Mouse (Mus musculus) C2C12 (cell line): ENCODE measurements around the gene Ubxn11. TPM values are rescaled to one million over a fixed set of nuclear protein-coding genes. Genes with fewer than 3 reads are reported as not detected.

Experiments used
- H3K27me3 ChIP-seq: one replicate; pipeline ENCODE4 v1.6.1; 2011; ENCODE audit not compliant: control insufficient read depth, insufficient read depth, insufficient read length
- H3K36me3 ChIP-seq: one replicate; pipeline ENCODE4 v1.6.1; 2011; ENCODE audit not compliant: control insufficient read depth, insufficient read depth
- H3K4me3 ChIP-seq: one replicate; pipeline ENCODE4 v1.5.1; 2011; ENCODE audit warnings: mild to moderate bottlenecking, control low read depth; ENCODE audit not compliant: poor library complexity, insufficient read depth, severe bottlenecking
- H3K79me2 ChIP-seq: one replicate; pipeline ENCODE4 v1.6.1; 2011; ENCODE audit not compliant: control insufficient read depth, insufficient read depth
- H3K79me3 ChIP-seq: one replicate; pipeline ENCODE4 v1.6.1; 2011; ENCODE audit warnings: low read depth, control low read depth
- H3ac ChIP-seq: one replicate; pipeline ENCODE3; 2011; ENCODE audit warnings: low read depth; ENCODE audit not compliant: control insufficient read depth, insufficient read length
- CEBPB ChIP-seq: IDR thresholded peaks from one replicate; pipeline ENCODE4 v1.6.1; 2011; ENCODE audit warnings: low read depth, mild to moderate bottlenecking, control low read depth, moderate library complexity
- CTCF ChIP-seq: IDR thresholded peaks from one replicate; pipeline ENCODE4 v1.5.1; 2011; ENCODE audit not compliant: control insufficient read depth, insufficient read depth, insufficient read length
- FOSL1 ChIP-seq: IDR thresholded peaks from one replicate; pipeline ENCODE4 v1.8.0; 2011; ENCODE audit warnings: mild to moderate bottlenecking, low read length; ENCODE audit not compliant: poor library complexity, insufficient read depth, severe bottlenecking
- MAX ChIP-seq: IDR thresholded peaks from one replicate; pipeline ENCODE4 v1.6.1; 2011; ENCODE audit warnings: mild to moderate bottlenecking, control low read depth
- MYOD1 ChIP-seq: IDR thresholded peaks from one replicate; pipeline ENCODE4 v1.6.1; 2011; ENCODE audit warnings: low read depth; ENCODE audit not compliant: control insufficient read depth, insufficient read length
- MYOG ChIP-seq: IDR thresholded peaks from one replicate; pipeline ENCODE4 v1.6.1; 2011; ENCODE audit not compliant: control insufficient read depth, insufficient read length; ENCODE audit errors: extremely low read depth
- USF1 ChIP-seq: IDR thresholded peaks from one replicate; pipeline ENCODE4 v1.6.1; 2011; ENCODE audit warnings: low read depth, mild to moderate bottlenecking, control low read depth, moderate library complexity
- polyA plus RNA-seq: library from polyadenylated mRNA; unstranded; fragments of >200 nt; fragmentation: generic; extraction: Trizol; gene quantifications from one replicate; pipeline ENCODE4 v1.2.1, GENCODE M21; 2012; ENCODE audit warnings: missing spikeins

The Ubxn11 gene
- polyA plus RNA-seq, 1 experiment, result 0.80 TPM

DNA sequence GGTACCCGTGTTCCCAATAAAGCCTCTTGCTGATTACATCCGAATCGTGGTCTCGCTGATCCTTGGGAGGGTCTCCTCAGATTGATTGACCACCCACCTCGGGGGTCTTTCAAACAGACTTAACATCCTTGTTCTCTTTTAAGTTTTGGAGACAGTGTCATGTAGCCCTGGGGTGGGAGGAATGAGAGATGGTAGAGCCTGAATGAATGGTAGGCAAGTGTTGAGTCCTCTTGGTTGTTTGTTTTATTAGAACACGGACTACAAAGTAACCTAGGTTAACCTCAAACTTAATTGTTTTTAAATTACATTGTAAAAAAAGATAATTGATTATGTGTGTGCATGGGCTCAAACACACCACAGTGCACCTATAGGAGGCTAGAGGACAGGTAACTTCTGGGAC, 62.2 kb downstream of the Ubxn11 start:
- TF ChIP-seq CTCF, result no peak
- TF ChIP-seq FOSL1, result no peak
- no peak for TF ChIP-seq CEBPB
- TF ChIP-seq MYOD1, result no peak
- TF ChIP-seq MYOG, result no peak
- no peak for TF ChIP-seq MAX
- no peak for TF ChIP-seq USF1
- H3K4me3 ChIP-seq, result no peak overlapping the region

DNA sequence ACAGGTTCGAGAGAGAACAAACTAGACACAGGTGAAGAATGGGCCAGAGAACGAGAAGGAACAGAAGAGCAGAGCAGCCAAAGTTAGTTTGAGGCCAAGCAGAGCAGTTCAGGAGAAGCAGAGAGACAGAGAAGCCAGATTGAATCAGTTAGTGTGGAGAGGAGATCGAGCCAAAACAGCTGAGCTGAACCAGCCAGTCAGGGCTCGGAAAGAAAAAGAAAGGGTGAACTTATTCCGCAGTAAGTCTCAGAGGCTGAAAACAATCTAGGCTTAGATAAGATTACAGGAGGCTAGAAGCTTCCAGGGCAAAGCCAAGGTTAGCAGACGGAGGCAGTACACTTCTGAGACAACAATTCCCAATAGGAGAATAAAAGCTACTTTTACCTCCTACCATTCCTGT, 62.7 kb downstream of the Ubxn11 start:
- Histone ChIP-seq H3K79me2 (no peaks in the 10 kb centered on the region), H3K79me3 (no peaks in the 10 kb centered on the region), H3K27me3 (no peaks in the 10 kb centered on the region), H3ac (no peak overlapping the region), H3K36me3 (peaks cover 4% of the 10 kb centered on the region), H3K4me3 (no peak overlapping the region)
- TF ChIP-seq MYOD1, result no peak
- TF ChIP-seq FOSL1, result no peak
- TF ChIP-seq MAX, result no peak
- no peak for TF ChIP-seq MYOG
- no peak for TF ChIP-seq USF1
- no peak for TF ChIP-seq CEBPB
- TF ChIP-seq CTCF, result no peak

More for the DNA sequence above, 62.2 kb downstream of the Ubxn11 start:
- peaks cover 4% of the 10 kb centered on the region for H3K36me3 ChIP-seq
- no peaks in the 10 kb centered on the region for H3K79me2 ChIP-seq
- no peaks in the 10 kb centered on the region for H3K27me3 ChIP-seq
- no peaks in the 10 kb centered on the region for H3K79me3 ChIP-seq
- no peak overlapping the region for H3ac ChIP-seq

DNA sequence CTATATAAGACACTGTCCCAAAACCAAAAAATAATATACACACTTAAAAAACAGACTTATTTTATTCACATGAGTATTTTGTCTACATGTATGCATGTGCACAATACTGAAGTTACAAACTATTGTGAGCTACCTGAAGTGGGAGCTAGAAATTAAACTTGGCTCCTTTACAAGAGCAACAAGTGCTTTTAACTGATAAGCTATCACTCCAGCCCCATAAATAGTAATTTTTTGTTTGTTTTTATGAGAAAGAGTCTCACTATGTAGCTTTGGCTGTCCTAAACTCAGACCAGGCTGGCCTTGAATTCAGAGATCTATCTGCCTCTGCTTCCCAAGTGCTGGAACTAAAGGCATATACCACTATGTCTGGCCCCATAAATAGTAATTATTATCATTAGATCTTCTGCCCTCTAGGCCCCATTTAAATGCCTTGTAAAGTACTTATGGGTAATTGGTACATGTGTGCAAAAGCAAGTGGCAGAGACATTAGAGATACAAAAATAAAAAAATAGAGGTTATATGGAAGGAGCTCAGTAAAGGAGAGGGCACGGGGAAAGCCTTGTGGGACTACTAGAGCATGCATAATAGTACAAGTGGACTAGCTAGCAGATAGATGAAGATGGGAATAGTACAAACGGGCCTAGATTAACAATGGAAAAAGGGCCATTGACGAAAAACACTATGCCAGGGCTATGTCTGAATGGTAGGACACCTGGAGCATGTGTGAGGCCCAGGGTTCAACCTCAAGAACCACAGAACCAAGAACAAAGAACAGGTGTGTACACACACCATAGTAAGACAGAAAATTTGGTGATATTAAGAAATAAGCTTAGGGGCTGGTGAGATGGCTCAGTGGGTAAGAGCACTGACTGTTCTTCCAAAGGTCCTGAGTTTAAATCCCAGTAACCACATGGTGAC, 63.4 kb downstream of the Ubxn11 start:
- TF ChIP-seq MAX, result no peak
- no peak for TF ChIP-seq MYOG
- no peak for TF ChIP-seq CTCF
- no peak for TF ChIP-seq MYOD1
- no peak for TF ChIP-seq CEBPB
- no peak for TF ChIP-seq FOSL1
- TF ChIP-seq USF1, result no peak
- H3K27me3 ChIP-seq, result no peaks in the 10 kb centered on the region
- no peak overlapping the region for H3K4me3 ChIP-seq
- peaks cover 4% of the 10 kb centered on the region for H3K36me3 ChIP-seq
- no peak overlapping the region for H3ac ChIP-seq
- no peaks in the 10 kb centered on the region for H3K79me2 ChIP-seq
- no peaks in the 10 kb centered on the region for H3K79me3 ChIP-seq

DNA sequence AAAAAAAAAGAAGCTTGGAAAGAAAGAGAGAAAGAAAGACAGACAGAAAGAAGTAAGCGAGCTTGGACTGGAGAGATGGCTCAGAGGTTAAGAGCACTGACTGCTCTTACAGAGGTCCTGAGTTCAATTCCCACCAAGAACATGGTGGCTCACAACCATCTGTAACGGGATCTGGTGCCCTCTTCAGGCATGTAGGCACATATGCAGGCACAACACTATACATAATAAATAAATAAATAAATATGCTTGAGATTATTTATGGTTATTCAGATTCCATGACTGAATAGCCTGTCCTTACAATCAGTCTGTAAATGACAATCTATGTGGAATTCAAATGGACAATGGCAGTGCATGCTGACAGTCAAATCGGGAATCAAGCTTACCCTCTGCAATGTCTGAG, 64.5 kb downstream of the Ubxn11 start:
- H3K4me3 ChIP-seq, result no peak overlapping the region
- H3K27me3 ChIP-seq, result no peaks in the 10 kb centered on the region
- TF ChIP-seq CTCF, result no peak
- no peak for TF ChIP-seq MAX
- no peak for TF ChIP-seq FOSL1
- no peak for TF ChIP-seq MYOG
- TF ChIP-seq MYOD1, result no peak
- TF ChIP-seq CEBPB, result no peak
- TF ChIP-seq USF1, result no peak
- peaks cover 11% of the 10 kb centered on the region for H3K36me3 ChIP-seq
- H3K79me3 ChIP-seq, result no peaks in the 10 kb centered on the region
- H3K79me2 ChIP-seq, result no peaks in the 10 kb centered on the region
- no peak overlapping the region for H3ac ChIP-seq

DNA sequence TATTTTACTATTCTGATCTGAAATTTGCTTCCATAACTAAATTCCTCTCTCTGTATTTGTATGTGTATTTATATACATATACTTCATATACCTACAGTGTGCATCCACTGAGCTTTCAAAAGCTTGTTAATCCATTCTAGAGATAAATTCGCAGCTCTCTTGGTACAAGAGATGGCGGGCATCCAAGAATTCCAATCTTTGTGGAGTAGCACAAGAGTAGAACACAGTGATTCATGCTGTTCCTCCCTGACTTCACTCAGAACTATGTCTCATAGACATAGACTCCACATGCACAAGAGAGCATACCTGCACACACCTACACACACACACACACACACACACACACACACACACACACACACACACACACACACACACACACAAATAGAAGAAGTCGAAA, 70.0 kb downstream of the Ubxn11 start:
- peaks cover 9% of the 10 kb centered on the region for H3K36me3 ChIP-seq
- no peak overlapping the region for H3K4me3 ChIP-seq
- no peak for TF ChIP-seq CEBPB
- no peak for TF ChIP-seq MAX
- TF ChIP-seq USF1, result no peak
- TF ChIP-seq MYOG, result no peak
- no peak for TF ChIP-seq FOSL1
- no peak for TF ChIP-seq CTCF
- no peak for TF ChIP-seq MYOD1

More for the DNA sequence above, 70.0 kb downstream of the Ubxn11 start:
- Histone ChIP-seq H3K79me3 (peaks cover 1% of the 10 kb centered on the region), H3K79me2 (peaks cover 13% of the 10 kb centered on the region), H3K27me3 (no peaks in the 10 kb centered on the region), H3ac (no peak overlapping the region)

Other genes starting within 250 kb of the Ubxn11 start
- gene Rps6ka1, start 214.8 kb upstream of the Ubxn11 start, polyA plus RNA-seq, result 2.4 TPM
- 176 TPM for gene Hmgn2, start 133.9 kb upstream of the Ubxn11 start, polyA plus RNA-seq
- 27.7 TPM for gene Dhdds, start 101.7 kb upstream of the Ubxn11 start, polyA plus RNA-seq
- gene Lin28a, start 83.7 kb upstream of the Ubxn11 start, polyA plus RNA-seq, result not detected
- not detected for gene Zfp683, start 48.7 kb upstream of the Ubxn11 start, polyA plus RNA-seq
- not detected for gene Crybg2, start 41.8 kb upstream of the Ubxn11 start, polyA plus RNA-seq
- not detected for gene Cd52, start 7.5 kb upstream of the Ubxn11 start, polyA plus RNA-seq
- gene Sh3bgrl3, start 26.2 kb downstream of the Ubxn11 start, polyA plus RNA-seq, result 375 TPM
- 11.2 TPM for gene Cep85, start 84.5 kb downstream of the Ubxn11 start, polyA plus RNA-seq
- not detected for gene Gm7534, start 100.4 kb downstream of the Ubxn11 start, polyA plus RNA-seq
- gene Catsper4, start 124.8 kb downstream of the Ubxn11 start, polyA plus RNA-seq, result not detected
- gene Cnksr1, start 135.8 kb downstream of the Ubxn11 start, polyA plus RNA-seq, result 0.02 TPM
- gene E130218I03Rik, start 141.1 kb downstream of the Ubxn11 start, polyA plus RNA-seq, result 0.36 TPM
- gene Zfp593, start 143.0 kb downstream of the Ubxn11 start, polyA plus RNA-seq, result 20.4 TPM
- not detected for gene Gm30191, start 144.4 kb downstream of the Ubxn11 start, polyA plus RNA-seq
- not detected for gene Grrp1, start 151.5 kb downstream of the Ubxn11 start, polyA plus RNA-seq
- gene Pdik1l, start 185.3 kb downstream of the Ubxn11 start, polyA plus RNA-seq, result 2.7 TPM
- gene Trim63, start 212.6 kb downstream of the Ubxn11 start, polyA plus RNA-seq, result 0.19 TPM
- gene Slc30a2, start 240.6 kb downstream of the Ubxn11 start, polyA plus RNA-seq, result not detected